Mouse (Mus musculus): Measurements from ENCODE around the gene Kcnh1.

DNA sequence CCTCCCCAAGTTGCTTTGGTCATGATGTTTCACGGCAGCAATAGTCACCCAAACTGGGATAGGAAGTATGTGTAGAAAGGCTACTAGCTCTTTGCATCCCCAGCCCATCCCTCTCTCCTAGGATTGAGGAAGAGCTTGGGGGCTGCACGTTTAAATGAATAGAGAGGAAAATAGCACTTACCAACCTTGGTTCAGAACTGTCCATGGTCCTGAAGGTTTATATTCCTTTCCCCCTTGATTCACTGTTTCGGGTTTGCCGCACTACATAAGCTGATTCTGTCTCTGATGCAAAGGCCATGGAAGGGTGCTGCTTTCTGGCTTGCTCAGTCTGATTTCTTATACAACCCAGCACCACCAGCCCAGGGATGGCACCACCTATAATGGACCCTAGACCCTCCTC lies 281.8 kb downstream of the Kcnh1 start:
- TF ChIP-seq MAX (IDR thresholded peaks at IDR 0.05; ENCODE audit: low read depth) (no peak), USF1 (IDR thresholded peaks at IDR 0.05; ENCODE audit: low read depth) (no peak), POLR2A (IDR thresholded peaks at IDR 0.05; ENCODE audit: insufficient read length, low read depth) (no peak)
